Mouse (Mus musculus) myocyte (in vitro differentiated cells): ENCODE data around the gene Net1.

Experiments used
- CEBPB ChIP-seq: IDR thresholded peaks from 2 replicates; pipeline ENCODE4 v1.6.1; 2011; ENCODE audit warnings: mild to moderate bottlenecking, moderate library complexity; ENCODE audit not compliant: poor library complexity, insufficient read depth, severe bottlenecking
- MAX ChIP-seq: IDR thresholded peaks from one replicate; pipeline ENCODE4 v1.6.1; 2011; ENCODE audit warnings: low read depth, mild to moderate bottlenecking, control low read depth
- POLR2A ChIP-seq: IDR thresholded peaks from one replicate; pipeline ENCODE4 v1.6.1; 2011; ENCODE audit warnings: low read depth, mild to moderate bottlenecking, control low read depth, moderate library complexity; ENCODE audit not compliant: insufficient read length
- TCF12 ChIP-seq: IDR thresholded peaks from one replicate; pipeline ENCODE4 v1.6.1; 2011; ENCODE audit warnings: mild to moderate bottlenecking, control low read depth; ENCODE audit not compliant: poor library complexity, insufficient read depth, severe bottlenecking

- TF ChIP-seq CEBPB = no peak
- no peak for TF ChIP-seq TCF12
- TF ChIP-seq POLR2A = no peak
- no peak for TF ChIP-seq MAX
Measured at GRCm38 (mm10) chr13:3862325-3862724, 55.7 kb downstream of the Net1 start.
